Mouse (Mus musculus): ENCODE data around the gene Nek8.
"Not testable (repeated sequence)": the region's sequence is repeated elsewhere in the genome, so short reads cannot be mapped to it uniquely, and the experiment has no call there.

Nek8 gene

GRCm38 (mm10) chr11:78176402-78176862 is at the start of gene Nek8, which contains the start of gene Tlcd1:
Nek8 (minus strand) TSS chr11:78176675.
Tlcd1 (plus strand) TSS chr11:78176711.
- peak; percentile 96 for DNase-seq (ENCODE audit: low spot score in 2 of 2)

- no peak for DNase-seq (ENCODE audit: low spot score in 2 of 2)
These were observed 47.1 kb upstream of the Nek8 start for GRCm38 (mm10) chr11:78223586-78223985.

GRCm38 (mm10) chr11:78215709-78216317 is 39.3 kb upstream of the Nek8 start:
- DNase-seq (ENCODE audit: low spot score in 2 of 2), result no peak

GRCm38 (mm10) chr11:78213086-78213817 is 36.8 kb upstream of the Nek8 start:
- peak; percentile 56 to 71 for DNase-seq (ENCODE audit: low spot score in 2 of 2)

GRCm38 (mm10) chr11:78211513-78211912 is 35.0 kb upstream of the Nek8 start:
- no peak for DNase-seq (ENCODE audit: low spot score in 2 of 2)

- DNase-seq (ENCODE audit: low spot score in 2 of 2), result no peak
These were observed 34.1 kb upstream of the Nek8 start for GRCm38 (mm10) chr11:78210615-78211014.

- no peak for DNase-seq (ENCODE audit: low spot score in 2 of 2)
These were observed 33.4 kb upstream of the Nek8 start for GRCm38 (mm10) chr11:78209886-78210285.

GRCm38 (mm10) chr11:78207190-78207589 is 30.7 kb upstream of the Nek8 start:
- DNase-seq (ENCODE audit: low spot score in 2 of 2), result no peak

- DNase-seq (ENCODE audit: low spot score in 2 of 2), result no peak
These were observed 29.1 kb upstream of the Nek8 start for GRCm38 (mm10) chr11:78205361-78206206.

GRCm38 (mm10) chr11:78204287-78204686 is 27.8 kb upstream of the Nek8 start:
- no peak for DNase-seq (ENCODE audit: low spot score in 2 of 2)

GRCm38 (mm10) chr11:78202372-78202771 is 25.9 kb upstream of the Nek8 start:
- DNase-seq (ENCODE audit: low spot score in 2 of 2), result no peak

GRCm38 (mm10) chr11:78195101-78195863 is 18.8 kb upstream of the Nek8 start:
- DNase-seq (ENCODE audit: low spot score in 2 of 2), result no peak

- DNase-seq (ENCODE audit: low spot score in 2 of 2), result peak; percentile 83 to 89
These were observed 18.1 kb upstream of the Nek8 start for GRCm38 (mm10) chr11:78194411-78195100.

GRCm38 (mm10) chr11:78193113-78193512 is 16.6 kb upstream of the Nek8 start, which contains the start of gene Proca1:
Proca1 (plus strand) TSS chr11:78193392.
- DNase-seq (ENCODE audit: low spot score in 2 of 2), result no peak

GRCm38 (mm10) chr11:78190041-78190440 is 13.6 kb upstream of the Nek8 start:
- DNase-seq (ENCODE audit: low spot score in 2 of 2), result no peak

GRCm38 (mm10) chr11:78189234-78190040 is 13.0 kb upstream of the Nek8 start:
- peak in 1 of 2 experiments; percentile 69 for DNase-seq (ENCODE audit: low spot score in 2 of 2)

- DNase-seq (ENCODE audit: low spot score in 2 of 2), result no peak
These were observed 12.1 kb upstream of the Nek8 start, which contains the start of gene Rab34 for GRCm38 (mm10) chr11:78188331-78189233. Rab34 (plus strand) TSS chr11:78188430.

- not testable (repeated sequence) for DNase-seq (ENCODE audit: low spot score in 2 of 2)
These were observed 8.2 kb upstream of the Nek8 start for GRCm38 (mm10) chr11:78184702-78185101.
